Mouse (Mus musculus): ENCODE results near the gene Gm49355.
"Not testable (repeated sequence)": the region's sequence is repeated elsewhere in the genome, so short reads cannot be mapped to it uniquely, and the experiment has no call there.

Gm49355 gene

GRCm38 (mm10) chr14:12283641-12284040, at the start of gene Gm49355:
TSS of gene Gm49355 (plus strand) at chr14:12283976.
- DNase-seq: no peak

GRCm38 (mm10) chr14:12243726-12244125, 40.0 kb upstream of the Gm49355 start:
- DNase-seq: no peak

- no peak for DNase-seq
Measured at GRCm38 (mm10) chr14:12276031-12276430, 7.7 kb upstream of the Gm49355 start.

GRCm38 (mm10) chr14:12284141-12284912, 551 bp downstream of the Gm49355 start, which contains the start of gene 3830406C13Rik:
TSS of gene 3830406C13Rik (plus strand) at chr14:12284173.
- DNase-seq: peak; percentile 87

GRCm38 (mm10) chr14:12289747-12290146, 6.0 kb downstream of the Gm49355 start:
- not testable (repeated sequence) for DNase-seq

GRCm38 (mm10) chr14:12296391-12296790, 12.6 kb downstream of the Gm49355 start:
- DNase-seq: no peak

- DNase-seq: no peak
Measured at GRCm38 (mm10) chr14:12299171-12299570, 15.4 kb downstream of the Gm49355 start.

GRCm38 (mm10) chr14:12299654-12300053, 15.9 kb downstream of the Gm49355 start:
- DNase-seq: no peak

- DNase-seq: no peak
Measured at GRCm38 (mm10) chr14:12300275-12300674, 16.5 kb downstream of the Gm49355 start.

- DNase-seq: no peak
Measured at GRCm38 (mm10) chr14:12300677-12301076, 16.9 kb downstream of the Gm49355 start.

- no peak for DNase-seq
Measured at GRCm38 (mm10) chr14:12303106-12303505, 19.3 kb downstream of the Gm49355 start.

GRCm38 (mm10) chr14:12333622-12334021, 49.8 kb downstream of the Gm49355 start:
- DNase-seq: no peak

- no peak for DNase-seq
Measured at GRCm38 (mm10) chr14:12334925-12335324, 51.1 kb downstream of the Gm49355 start.

- no peak for DNase-seq
Measured at GRCm38 (mm10) chr14:12337421-12337997, 53.7 kb downstream of the Gm49355 start.

- DNase-seq: no peak
Measured at GRCm38 (mm10) chr14:12337998-12338809, 54.4 kb downstream of the Gm49355 start.

GRCm38 (mm10) chr14:12338811-12339565, 55.2 kb downstream of the Gm49355 start:
- no peak for DNase-seq

GRCm38 (mm10) chr14:12340238-12341074, 56.7 kb downstream of the Gm49355 start:
- no peak for DNase-seq

- DNase-seq: no peak
Measured at GRCm38 (mm10) chr14:12341075-12341788, 57.5 kb downstream of the Gm49355 start.

- no peak for DNase-seq
Measured at GRCm38 (mm10) chr14:12341789-12342457, 58.1 kb downstream of the Gm49355 start.

GRCm38 (mm10) chr14:12342458-12343131, 58.8 kb downstream of the Gm49355 start:
- DNase-seq: no peak

Data from thymus, postnatal 4 days (tissue).